Mouse (Mus musculus): Measurements from ENCODE around the gene Fam131b.
A peak's percentile ranks its signal among the peaks of the same experiment; 100 is the strongest.

Gene Fam131b

DNA sequence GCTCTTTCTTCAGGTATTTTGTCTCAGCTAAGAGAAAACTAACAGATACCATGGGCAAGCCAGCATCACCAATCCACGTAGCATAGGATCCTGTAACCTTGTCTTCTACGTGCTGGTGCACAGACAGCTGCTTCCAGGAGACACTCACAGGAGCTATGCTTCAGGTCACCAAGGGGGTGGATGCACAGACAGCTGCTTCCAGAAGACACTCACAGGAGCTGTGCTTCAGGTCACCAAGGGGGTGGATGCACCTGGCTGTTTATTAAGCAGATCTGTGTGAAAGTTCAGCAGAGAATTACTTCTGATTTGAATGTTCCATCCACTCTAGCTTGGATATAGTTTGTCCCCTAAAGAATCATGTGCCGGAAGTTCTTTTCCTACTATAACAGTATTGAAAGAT, 6.5 kb upstream of the Fam131b start:
- ATAC-seq (ENCODE audit: insufficient number of reproducible peaks, low FRiP score, low TSS enrichment), result no peak

DNA sequence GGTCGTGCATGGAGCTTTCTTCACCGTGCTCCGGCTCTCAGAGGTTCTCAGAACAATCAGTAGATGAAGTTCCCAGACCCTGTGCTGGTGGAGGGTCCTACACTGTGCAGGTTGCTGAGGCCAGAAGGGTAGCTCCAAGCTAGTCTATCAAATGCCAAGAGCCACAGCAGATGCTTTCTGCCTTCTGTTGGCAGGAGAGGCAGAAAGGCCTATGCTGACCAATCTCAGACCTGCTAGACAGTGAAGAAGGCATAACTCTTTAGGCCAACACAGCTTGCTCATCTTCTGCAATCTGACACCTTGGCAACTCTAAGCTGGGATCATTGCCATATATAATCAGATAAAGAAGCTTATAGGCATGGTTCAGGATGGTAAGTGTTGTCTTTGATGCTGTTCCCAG, 5.8 kb upstream of the Fam131b start:
- peak; percentile 83 for ATAC-seq (ENCODE audit: insufficient number of reproducible peaks, low FRiP score, low TSS enrichment)

DNA sequence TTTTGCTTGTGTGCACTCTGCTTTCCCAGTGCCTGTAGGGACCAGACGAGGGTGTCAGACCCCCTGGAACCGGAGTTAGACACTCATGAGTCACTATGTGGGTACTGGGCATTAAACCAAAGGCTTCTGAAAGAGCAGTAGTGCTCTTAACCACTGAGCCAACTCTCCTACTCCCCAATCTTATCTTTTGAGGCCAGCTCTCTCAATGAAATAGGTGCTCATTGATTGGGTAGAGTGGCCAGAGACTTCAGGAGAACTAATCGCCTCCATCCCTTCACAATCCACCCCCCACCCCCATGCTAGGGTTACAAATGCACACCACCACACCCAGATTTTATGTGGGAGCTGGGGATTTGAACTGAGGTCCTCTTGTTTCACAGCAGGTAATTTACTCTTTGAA, 4.3 kb upstream of the Fam131b start:
- no peak for ATAC-seq (ENCODE audit: insufficient number of reproducible peaks, low FRiP score, low TSS enrichment)

DNA sequence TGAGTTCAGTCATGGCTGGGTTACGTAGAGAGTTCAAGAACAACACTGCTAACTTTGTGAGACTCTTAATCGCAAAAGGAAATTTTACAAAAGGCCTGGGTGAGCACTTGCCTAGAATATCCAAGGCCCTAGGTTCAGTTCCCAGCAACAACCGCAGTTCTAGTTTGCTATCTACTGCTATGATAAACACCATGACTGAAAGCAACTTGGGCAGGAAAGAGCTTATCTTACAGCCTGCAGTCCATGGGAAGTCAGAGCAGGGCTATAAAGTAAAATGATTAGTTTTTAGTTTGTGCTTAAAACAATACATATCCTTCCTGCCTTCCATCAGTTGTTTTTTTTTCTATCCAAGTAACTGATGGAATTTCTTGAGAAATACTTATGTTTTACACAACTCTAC, 2.1 kb upstream of the Fam131b start:
- ATAC-seq (ENCODE audit: insufficient number of reproducible peaks, low FRiP score, low TSS enrichment), result no peak

DNA sequence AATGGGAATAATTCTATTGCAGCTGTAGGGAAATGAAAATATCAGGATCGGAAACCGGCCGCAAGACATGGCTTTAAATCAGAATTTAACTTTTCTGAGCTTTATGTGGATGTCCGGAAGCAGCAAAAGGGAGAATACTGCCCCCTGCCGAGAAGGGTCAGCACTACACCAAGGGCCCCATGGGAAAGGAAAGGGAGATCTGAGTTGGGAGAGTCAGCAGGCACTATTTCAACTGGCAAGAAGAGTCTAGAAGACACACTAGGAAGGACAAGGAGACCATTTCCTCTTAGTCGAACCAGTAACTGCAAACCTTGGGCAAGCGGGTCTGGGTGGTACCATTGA, 796 bp upstream of the Fam131b start:
- ATAC-seq (ENCODE audit: insufficient number of reproducible peaks, low FRiP score, low TSS enrichment), result peak; percentile 17; the same call in 1 of the 2 replicates

DNA sequence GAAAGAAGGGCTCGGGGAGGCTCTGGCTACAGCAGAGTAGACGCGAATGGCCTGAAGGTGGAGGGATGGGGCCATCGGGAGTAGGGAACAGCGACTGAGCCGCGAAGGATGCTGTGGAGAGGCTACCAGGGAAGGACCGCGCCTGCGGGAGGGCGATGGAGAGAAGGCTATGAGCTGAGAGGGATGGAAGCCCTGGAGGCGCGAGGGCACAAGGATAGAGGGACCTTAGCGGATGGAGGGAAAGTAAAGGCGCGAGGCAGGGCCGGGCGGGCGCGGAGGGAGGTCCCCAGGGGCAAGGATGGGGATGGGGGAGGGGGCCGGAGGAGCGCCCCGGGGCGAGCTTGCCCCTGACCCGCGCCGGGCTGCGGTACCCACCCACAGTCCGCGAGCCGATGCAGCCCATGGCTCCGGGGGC, 369 bp downstream of the Fam131b start:
- peak; percentile 62 for ATAC-seq (ENCODE audit: insufficient number of reproducible peaks, low FRiP score, low TSS enrichment)

DNA sequence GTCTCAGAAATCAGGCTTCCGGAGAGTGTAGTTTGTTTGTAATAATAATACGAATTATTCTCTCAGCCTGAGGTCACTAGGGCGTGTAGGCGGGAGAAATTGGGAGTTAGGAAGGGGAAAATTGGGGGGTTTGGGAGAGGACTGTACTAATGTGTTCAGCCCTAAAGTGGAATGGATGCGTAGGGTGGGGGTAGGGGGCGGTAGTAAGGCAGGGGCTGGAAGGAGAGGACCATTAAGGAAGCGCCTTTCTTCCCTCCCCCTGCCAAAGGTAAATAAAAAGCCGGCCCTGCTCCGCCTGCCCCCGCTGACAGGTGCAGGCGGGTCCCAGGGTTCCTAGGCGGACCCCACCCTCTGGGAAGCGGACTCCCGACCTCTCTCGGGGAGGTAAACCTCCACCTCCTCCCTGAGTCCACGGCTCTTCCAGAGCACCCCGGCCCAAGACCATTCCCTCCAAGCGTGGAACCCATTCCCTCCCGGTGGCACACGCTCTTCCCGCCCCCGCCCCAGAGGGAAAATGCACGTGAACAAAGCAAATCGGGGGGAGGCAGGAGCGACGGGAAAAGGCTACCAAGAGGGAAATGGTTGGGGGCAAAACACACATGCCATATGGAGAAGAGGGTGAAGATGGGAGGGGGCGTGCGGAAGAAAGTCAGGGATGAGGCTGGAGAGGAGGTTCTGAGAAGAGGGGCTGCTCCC, 924 bp downstream of the Fam131b start:
- ATAC-seq (ENCODE audit: insufficient number of reproducible peaks, low FRiP score, low TSS enrichment), result peak; percentile 24

DNA sequence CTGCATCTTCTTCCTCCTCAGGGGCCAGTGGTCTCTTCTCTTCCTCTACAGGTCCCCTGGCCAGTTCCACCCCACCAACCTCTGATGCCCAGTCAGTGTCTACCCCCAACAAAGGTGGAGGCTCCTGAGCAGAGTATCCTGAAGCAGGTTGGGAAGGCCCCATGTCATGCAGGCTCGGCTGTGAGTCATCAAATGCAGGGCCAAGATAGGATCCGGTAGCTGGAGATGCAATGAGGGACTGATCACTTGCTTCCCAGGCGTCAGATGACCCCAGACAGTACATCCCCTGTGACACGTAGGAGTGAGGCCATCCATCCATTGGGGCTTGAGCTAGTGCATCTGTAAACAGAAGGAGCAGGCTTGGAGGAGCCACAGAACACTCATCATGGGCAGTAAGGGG, 6.2 kb downstream of the Fam131b start:
- ATAC-seq (ENCODE audit: insufficient number of reproducible peaks, low FRiP score, low TSS enrichment), result no peak

DNA sequence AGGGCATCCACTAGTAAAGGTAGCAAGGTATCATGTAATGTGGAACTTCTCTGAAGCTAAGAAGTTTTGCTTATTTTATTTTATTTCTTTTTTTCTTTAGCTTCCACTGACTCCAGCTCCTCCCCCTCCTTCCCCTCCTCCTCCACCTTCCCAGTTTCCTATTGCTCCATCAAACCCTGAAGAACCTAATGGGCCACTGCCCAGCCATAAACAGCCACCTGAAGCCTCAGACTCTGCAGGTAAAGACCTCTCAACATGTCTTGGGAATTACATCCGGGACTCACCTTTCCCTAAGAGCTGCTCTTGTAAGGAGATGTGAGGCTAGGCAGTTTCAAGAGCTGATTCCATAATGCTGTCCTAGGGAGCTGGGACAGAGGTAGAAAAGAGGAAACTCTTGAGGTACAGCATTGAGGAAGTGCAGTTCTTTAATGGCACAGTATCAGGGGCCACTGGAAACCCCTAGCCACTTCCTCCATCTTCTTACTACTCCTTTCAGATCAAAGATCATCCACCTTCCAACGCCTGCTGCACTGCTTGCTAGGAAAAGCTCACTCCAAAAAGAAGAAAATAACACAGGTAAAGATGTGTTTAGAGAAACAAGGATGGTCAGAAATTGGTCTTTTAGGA, 13.9 kb downstream of the Fam131b start:
- no peak for ATAC-seq (ENCODE audit: insufficient number of reproducible peaks, low FRiP score, low TSS enrichment)

DNA sequence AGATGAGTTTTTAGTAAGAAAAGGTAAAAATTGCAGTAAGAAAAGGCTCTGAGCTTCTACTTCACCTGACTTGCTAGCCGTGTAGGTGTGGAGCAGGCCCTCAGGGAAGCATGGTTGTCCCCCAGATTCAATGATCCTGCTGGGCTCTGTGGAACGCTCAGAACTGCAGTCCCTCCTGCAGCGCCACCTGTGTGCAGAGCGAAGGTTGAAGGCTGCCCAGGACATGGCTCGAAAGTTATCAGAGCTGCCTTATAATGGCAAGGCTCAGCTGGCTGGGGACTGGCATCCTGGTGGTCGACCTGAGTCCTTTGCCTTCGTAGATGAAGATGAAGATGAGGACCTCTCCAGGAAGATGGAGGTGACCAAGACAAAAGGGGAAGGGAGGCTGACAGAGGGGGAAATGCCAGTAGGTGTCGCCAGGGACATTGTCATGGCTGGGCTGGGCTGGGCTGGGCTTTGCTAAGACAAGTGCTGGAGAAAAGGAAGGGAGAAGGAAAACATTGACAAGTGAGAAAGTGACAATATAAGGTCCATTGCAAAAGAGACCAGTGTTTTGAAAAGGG, 14.5 kb downstream of the Fam131b start:
- peak; percentile 57; the same call in 1 of the 2 replicates for ATAC-seq (ENCODE audit: insufficient number of reproducible peaks, low FRiP score, low TSS enrichment)

DNA sequence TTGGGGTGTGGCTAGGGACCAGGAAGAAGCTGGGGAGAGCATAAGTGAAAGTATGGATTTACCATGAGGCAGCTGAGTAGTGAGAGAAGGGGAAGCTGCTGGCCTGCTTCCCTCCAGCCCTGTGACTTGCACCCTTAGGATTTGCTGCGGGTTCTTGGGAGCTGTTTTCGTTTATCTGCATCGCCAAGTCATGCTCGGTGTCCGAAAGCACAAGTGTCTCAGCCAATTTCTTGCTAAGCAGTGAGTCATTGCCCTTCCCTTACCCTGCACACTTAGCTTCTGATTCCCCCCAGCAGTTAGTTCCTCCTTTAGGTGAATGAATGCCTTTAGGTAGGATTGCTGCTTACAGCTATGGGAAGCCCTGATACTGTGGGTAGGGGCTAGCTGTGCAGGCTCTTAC, 25.1 kb downstream of the Fam131b start:
- no peak for ATAC-seq (ENCODE audit: insufficient number of reproducible peaks, low FRiP score, low TSS enrichment)

DNA sequence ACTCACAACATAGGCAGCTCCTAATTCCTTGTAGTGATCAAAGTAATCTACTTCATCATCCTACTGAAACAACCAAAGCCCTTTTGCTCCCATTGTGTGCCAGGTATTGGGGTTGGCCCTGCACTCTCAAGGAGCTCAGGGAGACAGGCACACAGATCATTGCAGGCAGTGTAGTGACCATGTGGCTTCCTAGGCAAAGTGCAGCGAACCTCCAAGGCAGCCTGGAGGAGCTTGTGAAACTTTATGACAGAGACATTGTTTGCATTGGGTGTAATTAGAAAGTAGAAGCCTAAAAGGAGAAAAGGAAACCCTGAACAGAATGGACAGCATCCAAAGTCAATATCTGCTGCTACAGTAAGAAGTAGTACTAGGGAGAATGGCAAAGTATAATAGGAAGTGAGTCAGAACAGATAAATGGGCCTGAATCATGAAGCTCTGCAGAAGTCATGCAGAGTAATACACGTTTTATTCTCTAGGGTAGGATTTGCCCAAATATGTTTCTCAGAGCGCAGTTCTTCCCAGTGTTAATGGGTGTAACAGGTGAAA, 28.8 kb downstream of the Fam131b start:
- ATAC-seq (ENCODE audit: insufficient number of reproducible peaks, low FRiP score, low TSS enrichment), result no peak

DNA sequence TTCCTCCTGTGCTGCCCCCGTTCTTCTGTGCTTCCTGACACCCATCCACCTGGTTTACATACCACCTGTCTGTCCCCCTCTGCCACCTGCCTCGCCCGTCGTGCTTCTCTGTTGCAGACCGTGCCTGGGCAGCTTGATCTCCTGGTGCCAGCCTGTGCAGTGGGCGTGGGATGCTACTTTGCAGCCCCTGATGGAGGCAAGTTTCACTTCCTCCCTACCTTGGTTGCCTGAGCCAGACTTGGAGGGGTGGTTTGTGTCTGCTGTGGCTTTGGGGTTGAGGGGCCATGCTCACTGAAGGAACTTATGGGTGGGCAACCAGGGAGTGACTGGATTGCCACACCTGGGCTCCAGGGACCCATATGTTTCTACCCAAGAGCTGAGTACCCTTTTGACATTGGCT, 31.1 kb downstream of the Fam131b start:
- no peak for ATAC-seq (ENCODE audit: insufficient number of reproducible peaks, low FRiP score, low TSS enrichment)

DNA sequence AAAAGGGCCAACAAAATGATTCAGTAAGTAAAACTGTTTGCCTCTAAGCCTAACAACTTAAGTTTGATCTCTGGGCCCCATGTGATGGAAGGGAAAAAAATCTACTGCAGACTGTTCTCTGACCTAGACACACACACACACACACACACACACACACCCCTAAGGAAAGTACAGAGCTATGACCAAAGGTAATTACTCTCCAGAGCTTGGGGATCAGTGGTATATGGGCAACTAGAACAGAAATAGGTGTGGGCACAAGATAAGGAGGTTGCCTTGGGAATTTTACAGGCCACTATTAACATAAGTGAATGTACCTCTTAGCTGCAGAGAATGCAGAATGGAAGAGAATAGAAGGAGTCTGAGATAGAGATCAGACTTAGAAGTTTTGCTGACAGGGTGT, 36.9 kb downstream of the Fam131b start:
- no peak for ATAC-seq (ENCODE audit: insufficient number of reproducible peaks, low FRiP score, low TSS enrichment)

DNA sequence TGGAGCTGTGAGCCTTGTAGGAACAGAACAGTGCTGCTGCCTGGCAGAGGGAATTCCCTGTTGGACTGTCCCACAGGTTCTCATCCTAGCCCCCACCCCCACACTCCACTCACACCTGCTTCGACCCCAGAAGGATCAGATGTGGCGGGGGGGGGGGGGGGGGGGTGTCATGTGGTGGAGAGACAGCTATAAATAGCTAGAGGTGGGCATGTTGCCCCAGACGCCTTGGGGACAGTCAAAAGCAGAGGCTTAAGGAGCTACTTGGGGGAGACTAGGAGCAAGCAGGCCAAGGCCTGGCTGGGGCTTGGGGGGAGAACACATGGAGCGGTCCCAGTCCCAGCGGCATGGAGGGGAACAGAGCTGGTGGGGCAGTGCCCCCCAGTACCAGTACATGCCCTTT, 38.0 kb downstream of the Fam131b start, which contains the start of gene Clcn1:
Gene Clcn1, plus strand, starts transcription at position 238 of the 400 bp plus-strand sequence.
- no peak for ATAC-seq (ENCODE audit: insufficient number of reproducible peaks, low FRiP score, low TSS enrichment)

DNA sequence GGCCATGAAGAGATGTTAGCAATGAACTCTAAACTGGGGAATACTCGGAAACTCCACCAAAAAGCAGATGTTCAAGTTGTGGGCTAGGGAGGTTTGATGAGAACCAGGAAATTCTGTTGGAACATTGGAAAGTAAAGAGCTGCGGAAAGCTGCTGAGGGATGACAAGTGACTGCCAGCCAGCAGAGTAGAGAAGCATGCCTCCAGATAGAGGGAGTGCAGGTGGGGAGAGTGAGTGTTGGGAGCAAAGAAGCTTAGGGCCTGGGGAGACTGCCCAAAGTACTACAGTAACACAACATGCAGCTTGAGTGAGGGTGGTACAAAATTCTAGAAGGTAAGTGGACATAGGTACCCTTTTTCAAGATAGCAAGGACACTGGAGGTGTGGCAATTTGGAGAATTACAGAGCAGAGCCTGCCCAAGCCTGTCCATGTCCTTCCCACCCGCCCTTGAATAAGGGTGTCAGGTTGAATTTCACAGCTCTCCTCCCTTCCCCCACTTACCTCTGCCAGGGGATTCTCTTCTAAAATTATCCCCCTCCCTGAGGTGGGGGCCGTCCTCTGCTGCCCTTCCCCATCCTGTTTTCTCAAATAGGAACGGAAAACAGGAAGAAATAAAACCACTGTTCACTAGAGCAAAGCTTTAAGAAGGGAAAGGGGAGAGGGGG, 41.4 kb downstream of the Fam131b start:
- ATAC-seq (ENCODE audit: insufficient number of reproducible peaks, low FRiP score, low TSS enrichment), result no peak

DNA sequence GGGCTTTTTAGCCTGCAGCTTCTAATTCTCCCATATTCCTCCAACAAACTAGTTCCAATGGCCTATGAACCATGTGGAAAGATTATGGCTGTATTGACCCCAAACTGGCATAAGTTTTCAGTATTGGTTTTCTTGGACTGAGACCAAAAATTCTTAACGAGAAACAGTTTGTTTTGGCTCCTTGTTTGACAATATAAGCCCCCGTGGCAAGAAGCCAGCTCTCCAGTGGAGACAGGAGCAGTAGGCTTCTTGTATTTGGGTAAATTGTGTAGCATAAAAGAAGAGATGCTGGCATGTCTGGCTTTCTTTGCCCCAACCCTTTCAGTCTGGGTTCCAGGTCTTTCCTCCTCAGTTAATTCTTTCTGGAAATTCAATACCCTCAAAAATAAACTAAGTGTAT, 48.3 kb downstream of the Fam131b start:
- ATAC-seq (ENCODE audit: insufficient number of reproducible peaks, low FRiP score, low TSS enrichment), result no peak

DNA sequence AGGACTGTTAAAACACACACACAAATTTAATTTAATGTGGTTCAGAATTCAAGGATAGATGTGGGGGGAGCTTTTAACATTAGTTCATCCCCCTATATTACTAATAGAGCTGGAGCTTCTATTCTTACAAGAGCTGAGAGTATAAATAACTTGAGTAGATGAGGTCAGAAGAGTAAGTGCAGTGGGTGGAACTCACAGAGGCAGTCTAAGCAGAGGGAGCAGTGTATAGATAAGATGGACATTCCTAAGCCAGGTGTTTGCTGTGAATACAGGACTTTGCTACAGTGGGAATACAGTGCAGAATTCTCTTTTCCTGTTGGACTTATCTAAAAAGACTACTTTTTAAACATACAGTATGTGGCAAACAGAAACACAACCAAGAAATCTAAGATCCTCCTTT, 53.6 kb downstream of the Fam131b start:
- ATAC-seq (ENCODE audit: insufficient number of reproducible peaks, low FRiP score, low TSS enrichment), result no peak

DNA sequence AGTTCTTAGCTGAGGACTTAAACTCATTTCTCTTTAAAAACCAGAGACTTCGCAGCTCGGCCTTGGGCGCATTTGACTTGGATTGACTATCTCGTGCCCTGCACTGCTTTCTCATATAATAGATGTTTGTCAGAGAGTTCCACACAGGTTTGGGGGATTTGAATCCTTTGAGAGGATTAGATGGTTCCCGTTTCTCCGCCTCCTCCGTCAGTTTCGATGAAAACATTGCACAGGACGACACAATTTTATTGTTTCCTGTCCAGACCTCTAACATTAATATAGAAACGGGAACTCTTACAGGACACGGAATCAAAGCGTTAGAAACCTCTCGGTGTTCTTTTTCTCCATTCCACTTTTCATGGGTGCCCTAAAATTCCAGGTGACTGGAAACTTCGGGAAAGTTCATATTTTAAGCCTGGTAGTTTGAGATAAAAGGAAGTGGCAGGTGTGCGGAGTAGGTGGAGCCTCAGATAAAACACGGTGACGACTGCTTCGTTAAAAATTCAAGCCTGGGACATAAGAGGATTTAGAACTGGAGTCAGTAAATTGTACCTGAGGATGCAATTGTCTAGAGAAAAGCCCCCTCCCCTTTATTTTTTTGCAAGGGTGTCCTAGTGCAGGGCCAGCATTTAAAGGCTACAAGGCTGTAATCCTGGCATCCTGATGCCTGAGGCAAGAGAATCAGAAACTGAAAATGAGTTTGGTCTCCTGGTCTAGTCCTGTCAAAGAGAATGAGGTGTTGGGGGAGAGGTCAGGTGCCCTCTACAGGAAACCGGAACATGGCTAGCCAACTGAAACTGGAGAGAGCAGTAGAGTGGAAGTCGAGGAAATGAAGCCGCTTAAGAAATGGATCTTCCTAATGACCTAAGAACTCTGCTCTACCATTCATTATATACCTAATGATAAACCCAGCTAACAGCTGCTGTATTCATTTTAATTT, 58.8 kb downstream of the Fam131b start:
- ATAC-seq (ENCODE audit: insufficient number of reproducible peaks, low FRiP score, low TSS enrichment), result no peak

All from cerebellum, adult (tissue).